Mouse (Mus musculus): ENCODE measurements around the gene Adipor2.

Adipor2 gene

DNA sequence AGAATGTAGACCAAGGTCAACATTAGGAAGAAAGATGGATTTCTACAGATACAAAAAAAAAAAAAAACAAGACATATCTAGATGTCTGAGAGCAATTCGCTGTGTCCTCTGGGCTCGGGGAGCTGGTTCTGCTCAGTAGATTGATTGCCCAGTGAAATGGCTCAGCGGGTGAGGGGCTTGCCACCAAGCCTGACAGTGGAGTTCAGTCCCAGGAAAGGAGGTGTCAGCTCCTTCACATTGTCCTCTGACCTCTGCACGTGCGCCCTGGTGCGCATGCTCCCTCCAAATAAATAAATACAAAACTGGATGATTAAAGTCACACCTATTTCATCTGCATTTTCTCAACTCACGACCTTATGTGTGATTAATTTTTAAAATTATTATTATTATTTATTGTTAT lies 1.9 kb upstream of the Adipor2 start:
- DNase-seq = no peak

DNA sequence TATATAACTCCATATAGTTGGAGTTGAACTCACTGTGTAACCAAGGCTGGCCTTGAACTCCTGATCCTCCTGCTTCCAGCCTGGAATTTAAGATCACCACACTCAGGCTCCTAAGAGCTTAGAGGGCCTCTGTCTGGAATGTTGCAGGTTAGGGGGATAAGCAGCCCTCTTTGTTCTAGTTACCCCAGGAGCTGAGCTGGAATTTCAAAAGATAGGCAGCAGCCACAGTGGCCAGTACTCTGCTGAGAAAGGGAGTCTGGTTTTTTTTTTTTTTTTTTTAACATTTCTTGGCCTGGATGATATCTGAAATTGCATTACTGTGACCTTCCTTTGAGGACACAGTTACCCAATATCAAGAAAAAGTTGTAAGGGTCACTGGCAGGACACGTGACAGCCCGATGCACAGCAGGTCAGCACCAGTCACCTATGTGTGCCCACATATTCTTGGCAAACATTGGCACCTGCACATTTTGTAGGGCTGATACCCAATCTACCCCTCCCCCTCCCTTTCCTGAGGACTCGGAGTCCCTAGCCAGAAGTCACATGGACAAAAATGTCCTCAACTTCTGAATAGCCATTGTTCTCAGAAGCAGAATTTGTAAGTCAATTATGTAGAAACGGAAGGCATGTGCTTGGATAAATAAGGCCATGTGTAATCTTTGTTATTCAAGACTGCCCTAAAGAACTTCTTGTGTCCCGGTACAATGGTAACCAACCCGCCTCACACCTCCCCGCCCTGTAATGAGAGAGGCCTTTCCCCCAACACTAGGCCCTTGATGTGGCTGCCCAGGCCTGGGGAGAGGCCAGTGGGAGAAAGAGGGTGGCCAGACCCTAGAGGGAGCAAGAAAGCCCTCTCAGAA lies 1.1 kb upstream of the Adipor2 start:
- DNase-seq = no peak

GRCm38 (mm10) chr6:119417821-119418220 lies 317 bp upstream of the Adipor2 start:
- no peak for DNase-seq

GRCm38 (mm10) chr6:119416643-119417042 lies 861 bp downstream of the Adipor2 start:
- no peak for DNase-seq

DNA sequence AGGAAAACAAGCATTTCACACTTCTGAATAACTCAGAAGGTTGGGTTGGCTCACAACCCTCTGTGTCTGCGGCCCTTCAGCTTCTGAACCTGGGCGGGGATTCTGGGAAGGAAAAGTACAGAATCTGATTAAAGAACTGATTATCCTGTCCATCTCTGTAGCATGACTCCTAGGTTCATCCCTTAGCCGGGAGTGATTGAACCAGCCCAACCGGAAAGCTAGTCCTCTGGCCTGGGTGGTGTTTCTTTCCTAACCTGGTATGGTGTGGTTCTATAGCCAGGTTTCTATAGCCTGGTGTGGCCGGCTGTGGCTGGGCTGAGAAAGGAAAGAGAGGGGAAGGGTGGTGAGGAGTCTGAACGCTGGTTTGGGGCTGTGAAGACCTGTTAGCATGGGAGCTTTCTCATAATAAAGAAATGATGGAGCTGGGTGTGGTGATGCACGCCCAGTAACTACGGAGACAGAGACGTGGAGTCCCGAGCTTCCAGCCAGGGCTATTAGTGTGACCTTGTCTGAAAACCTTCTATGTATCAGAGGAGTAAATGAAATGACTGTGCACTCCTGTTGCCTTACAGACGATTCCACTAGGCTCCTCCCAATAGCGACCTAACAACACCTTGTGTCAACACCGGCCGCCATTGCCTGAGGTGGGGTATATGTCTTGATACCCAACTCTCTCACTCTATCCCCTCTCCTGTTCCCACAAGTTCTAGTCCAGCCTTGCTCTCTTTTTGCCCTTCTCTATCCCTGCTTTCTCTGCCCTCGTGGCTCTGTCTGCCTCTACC lies 3.1 kb downstream of the Adipor2 start:
- no peak for DNase-seq

- no peak for DNase-seq
These were observed 4.9 kb downstream of the Adipor2 start for GRCm38 (mm10) chr6:119412588-119412987.

- no peak for DNase-seq
These were observed 6.0 kb downstream of the Adipor2 start for GRCm38 (mm10) chr6:119411511-119411910.

DNA sequence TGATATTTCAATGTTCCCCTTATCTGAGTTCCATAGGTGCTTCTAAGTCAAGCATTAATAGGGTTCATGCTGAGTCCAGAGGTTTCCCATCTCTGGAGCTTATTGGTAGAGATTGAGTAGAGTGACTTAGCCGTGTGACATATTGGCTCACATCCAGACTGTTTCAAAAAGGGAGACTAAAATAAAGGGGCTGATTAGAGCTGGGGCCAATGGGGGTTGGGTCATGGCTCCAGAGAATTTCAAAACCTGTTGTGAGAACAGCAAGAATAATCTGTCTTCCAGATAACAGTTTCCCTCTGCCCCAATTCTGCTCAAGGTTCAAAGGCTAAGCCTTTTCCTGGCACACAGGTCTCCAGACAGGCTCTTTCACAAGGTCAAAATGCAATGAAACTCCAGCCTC lies 7.7 kb downstream of the Adipor2 start:
- no peak for DNase-seq

DNA sequence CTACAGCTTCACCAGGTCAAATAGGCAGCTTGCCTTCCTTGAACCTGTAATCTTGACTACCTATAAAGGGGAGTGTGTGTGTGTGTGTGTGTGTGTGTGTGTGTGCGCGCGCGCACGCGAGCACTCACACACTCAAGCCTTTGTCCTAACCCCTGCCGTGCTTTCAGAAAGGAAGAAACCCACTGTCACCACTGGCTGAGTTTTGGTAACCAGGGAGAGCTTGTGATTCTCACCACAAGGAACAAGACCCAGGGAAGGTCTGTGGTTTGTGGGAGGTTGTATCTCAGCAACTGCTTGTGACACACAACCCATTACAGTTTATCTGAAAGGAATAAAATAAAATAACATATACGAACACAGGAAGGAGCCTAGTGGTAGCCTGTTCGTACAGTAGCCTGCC lies 8.9 kb downstream of the Adipor2 start:
- no peak for DNase-seq

- DNase-seq = no peak
These were observed 9.7 kb downstream of the Adipor2 start for GRCm38 (mm10) chr6:119407818-119408217.

GRCm38 (mm10) chr6:119406528-119406927 lies 11.0 kb downstream of the Adipor2 start:
- DNase-seq = no peak

GRCm38 (mm10) chr6:119405310-119405709 lies 12.2 kb downstream of the Adipor2 start:
- no peak for DNase-seq

GRCm38 (mm10) chr6:119404854-119405253 lies 12.7 kb downstream of the Adipor2 start:
- no peak for DNase-seq

DNA sequence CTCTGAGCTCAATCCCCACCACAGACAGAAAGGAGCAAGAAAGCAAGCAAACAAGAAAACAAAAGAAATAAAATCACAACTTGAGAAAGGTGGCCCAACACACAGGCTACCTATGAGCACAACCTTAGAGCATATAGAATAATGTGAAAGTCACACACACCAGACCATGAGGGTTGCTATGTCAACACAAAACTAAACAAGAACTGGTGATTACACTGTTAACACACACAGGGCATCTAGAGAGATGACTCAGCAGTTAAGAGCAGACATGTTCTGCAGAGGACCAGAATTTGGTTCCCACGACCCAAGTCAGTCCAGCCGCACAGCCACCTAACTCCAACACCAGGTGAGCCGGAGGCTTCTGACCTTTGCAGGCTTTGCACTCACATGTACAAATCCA lies 14.5 kb downstream of the Adipor2 start:
- no peak for DNase-seq

DNA sequence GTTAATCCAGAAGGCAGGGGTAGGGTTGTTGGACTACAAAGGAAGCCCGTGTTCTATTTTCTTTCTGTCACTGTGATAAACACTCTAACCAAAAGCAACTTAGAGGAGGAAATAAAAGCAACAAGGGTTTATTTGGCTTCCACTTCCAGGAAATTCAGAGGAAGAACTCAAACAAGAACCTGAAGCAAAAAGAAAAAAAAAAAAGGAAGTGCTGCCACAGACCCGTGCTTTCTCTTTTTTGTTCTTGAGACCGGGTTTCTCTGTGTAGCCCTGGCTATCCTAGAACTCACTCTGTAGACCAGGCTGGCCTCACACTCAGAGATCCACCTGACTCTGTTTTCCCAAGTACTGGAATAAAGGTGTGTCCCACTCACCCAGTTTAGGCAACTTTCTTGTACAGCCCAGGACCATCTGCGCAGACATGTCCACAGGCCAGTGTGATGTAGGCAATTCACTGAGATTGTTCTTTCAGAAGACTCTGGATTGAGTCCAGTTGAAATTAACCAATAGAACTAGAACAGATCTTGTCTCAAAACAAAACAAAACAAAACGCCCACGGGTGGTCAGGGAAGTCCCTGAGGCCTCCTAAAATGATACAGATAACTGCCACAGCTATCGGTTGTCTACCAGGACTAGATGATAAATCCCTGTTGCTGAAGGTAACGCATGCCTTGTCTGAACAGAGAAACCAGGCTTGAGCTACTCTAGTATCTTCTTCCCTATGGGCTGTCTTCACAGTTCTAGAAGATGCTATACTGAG lies 15.8 kb downstream of the Adipor2 start:
- DNase-seq = no peak

DNA sequence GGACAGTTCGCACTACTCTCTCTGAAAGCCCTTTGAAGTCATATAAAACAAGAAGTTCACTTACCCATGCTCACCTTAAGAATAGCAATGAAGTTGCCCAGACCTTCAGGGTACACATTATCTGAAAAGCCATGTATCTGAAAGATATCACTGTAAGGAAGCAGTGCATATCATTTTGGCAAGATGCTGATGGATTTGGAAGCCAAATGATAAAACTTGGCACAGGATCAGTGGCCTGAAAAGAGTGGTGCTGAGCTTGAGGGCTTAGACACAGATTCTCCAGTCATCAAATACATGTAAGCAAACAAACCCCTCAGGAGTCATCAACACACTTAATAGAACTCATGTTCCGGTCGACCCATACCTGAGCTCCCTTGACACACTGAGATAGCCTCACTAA lies 16.9 kb downstream of the Adipor2 start:
- DNase-seq = no peak

GRCm38 (mm10) chr6:119399371-119399770 lies 18.1 kb downstream of the Adipor2 start:
- DNase-seq = no peak

DNA sequence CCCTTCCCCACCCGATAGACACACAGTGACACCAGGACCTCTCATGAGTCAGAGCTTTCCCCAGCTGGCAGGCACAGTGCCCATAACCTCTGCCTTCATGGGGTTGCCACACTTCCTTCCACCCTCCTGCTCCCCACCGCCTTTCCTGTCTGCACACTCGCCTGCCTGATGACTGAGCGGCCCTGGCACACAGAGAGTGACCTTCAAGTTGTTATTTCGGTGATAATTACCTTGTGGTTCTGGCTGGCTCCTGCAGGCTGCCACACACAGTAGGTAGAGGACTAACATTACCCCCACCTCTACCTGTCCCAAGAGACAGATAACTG lies 21.2 kb downstream of the Adipor2 start:
- no peak for DNase-seq

GRCm38 (mm10) chr6:119395421-119396308 lies 21.8 kb downstream of the Adipor2 start:
- DNase-seq = no peak

GRCm38 (mm10) chr6:119392836-119393235 lies 24.7 kb downstream of the Adipor2 start:
- DNase-seq = no peak

DNA sequence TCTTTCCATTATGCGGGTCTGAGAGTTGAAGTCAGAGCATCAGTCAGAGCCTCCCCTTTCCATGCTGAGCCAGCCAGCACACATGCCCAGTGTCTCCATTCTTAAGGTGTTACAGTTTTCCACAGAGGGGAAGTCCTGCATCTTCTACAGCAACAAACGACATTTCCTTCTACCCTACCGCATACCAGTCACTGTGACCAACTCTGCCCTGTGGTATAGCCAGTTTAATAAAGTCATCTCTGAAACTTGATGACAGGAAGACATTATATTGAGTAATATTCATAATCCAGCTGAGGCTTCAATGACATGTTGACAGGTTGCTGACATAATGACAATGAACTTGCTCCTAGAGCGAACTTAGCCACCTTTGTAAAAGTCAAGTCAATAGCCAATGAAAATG lies 26.8 kb downstream of the Adipor2 start:
- no peak for DNase-seq

DNA sequence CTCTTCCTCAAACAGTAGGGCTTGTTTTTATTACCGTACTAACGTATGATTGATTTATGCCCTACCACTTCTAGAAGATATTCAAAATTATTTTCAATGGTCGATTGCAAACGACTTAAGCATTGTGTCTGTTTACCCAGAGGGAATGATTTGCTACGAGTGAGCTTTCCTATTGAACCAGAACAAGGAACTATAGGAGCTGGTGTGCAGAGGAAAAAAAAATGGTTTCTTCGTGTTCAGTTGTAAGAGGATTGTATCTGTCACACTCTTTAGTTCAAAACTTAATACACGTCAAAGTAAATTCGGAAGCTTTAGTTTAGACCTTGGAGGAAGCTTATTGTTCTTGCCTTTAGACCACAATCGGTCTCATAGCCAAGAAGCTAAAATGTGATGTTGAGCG lies 28.4 kb downstream of the Adipor2 start:
- no peak for DNase-seq

GRCm38 (mm10) chr6:119388650-119389012 lies 28.9 kb downstream of the Adipor2 start:
- DNase-seq = peak; percentile 96

Data from right cerebral cortex, postnatal 25 days (tissue).